Mouse (Mus musculus): ENCODE data around the gene Rpl18a. TPM values are rescaled to one million over a fixed set of nuclear protein-coding genes. Genes with fewer than 3 reads are reported as not detected.

Gene Rpl18a
- polyA plus RNA-seq, 1 experiment from 2014 or later = 5,017 TPM

- ATAC-seq (ENCODE audit: low read depth) = no peak
- WGBS = 21% methylated on average over 40 of the region's 40 CpGs
- Histone ChIP-seq H3K9ac (ENCODE audit: low read length) (no peak overlapping the region), H3K4me1 (replicated peaks; ENCODE audit: control insufficient read depth, insufficient read depth, low read length) (peaks cover 20% of the 10 kb centered on the region), H3K4me2 (ENCODE audit: low read depth, low read length) (peak overlapping the region; percentile 21), H3K27me3 (ENCODE audit: control insufficient read depth, insufficient read depth, low read depth, low read length) (peaks cover 4% of the 10 kb centered on the region), H3K36me3 (ENCODE audit: control insufficient read depth, insufficient read depth, low read length) (no peaks in the 10 kb centered on the region; the same call in 1 of the 2 replicates), H3K9me3 (ENCODE audit: control insufficient read depth, low read length) (no peaks in the 10 kb centered on the region), H3K4me3 (ENCODE audit: low read length) (0 out of 2 replicates have a peak overlapping the region, but pooled peaks have one; percentile 5), H3K27ac (ENCODE audit: low read length) (no peak overlapping the region)
Observed at GRCm38 (mm10) chr8:70868559-70869198, 28.5 kb downstream of the Rpl18a start.

- Histone ChIP-seq H3K27ac (ENCODE audit: low read length) (no peak overlapping the region), H3K4me3 (ENCODE audit: low read length) (no peak overlapping the region), H3K36me3 (ENCODE audit: control insufficient read depth, insufficient read depth, low read length) (no peaks in the 10 kb centered on the region; the same call in 1 of the 2 replicates), H3K4me2 (ENCODE audit: low read depth, low read length) (no peak overlapping the region), H3K27me3 (ENCODE audit: control insufficient read depth, insufficient read depth, low read depth, low read length) (peaks cover 25% of the 10 kb centered on the region), H3K4me1 (replicated peaks; ENCODE audit: control insufficient read depth, insufficient read depth, low read length) (peaks cover 29% of the 10 kb centered on the region), H3K9ac (ENCODE audit: low read length) (no peak overlapping the region; the same call in 1 of the 2 replicates), H3K9me3 (ENCODE audit: control insufficient read depth, low read length) (no peaks in the 10 kb centered on the region)
- 77% methylated on average over 7 of the region's 7 CpGs for WGBS
- ATAC-seq (ENCODE audit: low read depth) = no peak
Observed at GRCm38 (mm10) chr8:70866566-70866965, 30.6 kb downstream of the Rpl18a start.

GRCm38 (mm10) chr8:70866001-70866520 is 31.2 kb downstream of the Rpl18a start:
- peaks cover 29% of the 10 kb centered on the region for H3K4me1 ChIP-seq (replicated peaks; ENCODE audit: control insufficient read depth, insufficient read depth, low read length)

GRCm38 (mm10) chr8:70865350-70866000 is 31.7 kb downstream of the Rpl18a start:
- Histone ChIP-seq H3K27me3 (ENCODE audit: control insufficient read depth, insufficient read depth, low read depth, low read length) (peaks cover 29% of the 10 kb centered on the region), H3K27ac (ENCODE audit: low read length) (peak overlapping the region; percentile 85), H3K36me3 (ENCODE audit: control insufficient read depth, insufficient read depth, low read length) (no peaks in the 10 kb centered on the region; the same call in 1 of the 2 replicates), H3K4me2 (ENCODE audit: low read depth, low read length) (peak overlapping the region; percentile 64), H3K4me1 (replicated peaks; ENCODE audit: control insufficient read depth, insufficient read depth, low read length) (peaks cover 29% of the 10 kb centered on the region), H3K9ac (ENCODE audit: low read length) (peak overlapping the region; percentile 78), H3K9me3 (ENCODE audit: control insufficient read depth, low read length) (no peaks in the 10 kb centered on the region), H3K4me3 (ENCODE audit: low read length) (peak overlapping the region; percentile 69)
- peak; percentile 92 for ATAC-seq (ENCODE audit: low read depth)
- under 1% methylated on average over 46 of the region's 46 CpGs for WGBS

More at GRCm38 (mm10) chr8:70866001-70866520, 31.2 kb downstream of the Rpl18a start:
- Histone ChIP-seq H3K27ac (ENCODE audit: low read length) (peak overlapping the region; percentile 8; the same call in 1 of the 2 replicates), H3K9me3 (ENCODE audit: control insufficient read depth, low read length) (no peaks in the 10 kb centered on the region), H3K4me2 (ENCODE audit: low read depth, low read length) (peak overlapping the region; percentile 64), H3K36me3 (ENCODE audit: control insufficient read depth, insufficient read depth, low read length) (no peaks in the 10 kb centered on the region; the same call in 1 of the 2 replicates), H3K4me3 (ENCODE audit: low read length) (peak overlapping the region; percentile 69), H3K9ac (ENCODE audit: low read length) (peak overlapping the region; percentile 48), H3K27me3 (ENCODE audit: control insufficient read depth, insufficient read depth, low read depth, low read length) (peaks cover 29% of the 10 kb centered on the region)
- ATAC-seq (ENCODE audit: low read depth) = peak; percentile 6
- 7% methylated on average over 12 of the region's 12 CpGs for WGBS

GRCm38 (mm10) chr8:70864712-70865221 is 32.4 kb downstream of the Rpl18a start:
- WGBS = 3% methylated on average over 24 of the region's 24 CpGs
- H3K27ac ChIP-seq (ENCODE audit: low read length) = 0 out of 2 replicates have a peak overlapping the region, but pooled peaks have one; percentile 85
- peak; percentile 21 for ATAC-seq (ENCODE audit: low read depth)

GRCm38 (mm10) chr8:70863956-70864711 is 33.1 kb downstream of the Rpl18a start:
- no peaks in the 10 kb centered on the region; the same call in 1 of the 2 replicates for H3K36me3 ChIP-seq (ENCODE audit: control insufficient read depth, insufficient read depth, low read length)
- peak overlapping the region; percentile 64 for H3K4me2 ChIP-seq (ENCODE audit: low read depth, low read length)
- no peak overlapping the region for H3K27ac ChIP-seq (ENCODE audit: low read length)
- peaks cover 26% of the 10 kb centered on the region for H3K4me1 ChIP-seq (replicated peaks; ENCODE audit: control insufficient read depth, insufficient read depth, low read length)
- peak overlapping the region; percentile 69 for H3K4me3 ChIP-seq (ENCODE audit: low read length)
- ATAC-seq (ENCODE audit: low read depth) = no peak
- H3K9me3 ChIP-seq (ENCODE audit: control insufficient read depth, low read length) = no peaks in the 10 kb centered on the region
- WGBS = 1% methylated on average over 46 of the region's 46 CpGs
- peak overlapping the region; percentile 20 for H3K9ac ChIP-seq (ENCODE audit: low read length)
- peaks cover 29% of the 10 kb centered on the region for H3K27me3 ChIP-seq (ENCODE audit: control insufficient read depth, insufficient read depth, low read depth, low read length)

More at GRCm38 (mm10) chr8:70864712-70865221, 32.4 kb downstream of the Rpl18a start:
- H3K4me2 ChIP-seq (ENCODE audit: low read depth, low read length) = peak overlapping the region; percentile 64
- H3K4me3 ChIP-seq (ENCODE audit: low read length) = peak overlapping the region; percentile 69
- no peaks in the 10 kb centered on the region; the same call in 1 of the 2 replicates for H3K36me3 ChIP-seq (ENCODE audit: control insufficient read depth, insufficient read depth, low read length)
- peaks cover 29% of the 10 kb centered on the region for H3K4me1 ChIP-seq (replicated peaks; ENCODE audit: control insufficient read depth, insufficient read depth, low read length)
- H3K27me3 ChIP-seq (ENCODE audit: control insufficient read depth, insufficient read depth, low read depth, low read length) = peaks cover 29% of the 10 kb centered on the region
- peak overlapping the region; percentile 78 for H3K9ac ChIP-seq (ENCODE audit: low read length)
- H3K9me3 ChIP-seq (ENCODE audit: control insufficient read depth, low read length) = no peaks in the 10 kb centered on the region

- no peaks in the 10 kb centered on the region for H3K9me3 ChIP-seq (ENCODE audit: control insufficient read depth, low read length)
- peak within 1 kb of the TSS; percentile 64 for H3K4me2 ChIP-seq (ENCODE audit: low read depth, low read length)
- under 1% methylated on average over 52 of the region's 55 CpGs for WGBS
- H3K27ac ChIP-seq (ENCODE audit: low read length) = no peak within 1 kb of the TSS
- peak within 1 kb of the TSS; percentile 39 for H3K4me3 ChIP-seq (ENCODE audit: low read length)
- peaks cover 22% of the 10 kb centered on the region for H3K4me1 ChIP-seq (replicated peaks; ENCODE audit: control insufficient read depth, insufficient read depth, low read length)
- no peak for ATAC-seq (ENCODE audit: low read depth)
- H3K36me3 ChIP-seq (ENCODE audit: control insufficient read depth, insufficient read depth, low read length) = no peaks in the 10 kb centered on the region; the same call in 1 of the 2 replicates
- H3K27me3 ChIP-seq (ENCODE audit: control insufficient read depth, insufficient read depth, low read depth, low read length) = peaks cover 29% of the 10 kb centered on the region
- peak within 1 kb of the TSS; percentile 46 for H3K9ac ChIP-seq (ENCODE audit: low read length)
Observed at GRCm38 (mm10) chr8:70862824-70863641, 34.2 kb downstream of the Rpl18a start, which contains the start of gene Kcnn1. TSS of gene Kcnn1 (minus strand) at chr8:70863258.

- Histone ChIP-seq H3K4me3 (ENCODE audit: low read length) (no peak overlapping the region), H3K4me2 (ENCODE audit: low read depth, low read length) (no peak overlapping the region), H3K27ac (ENCODE audit: low read length) (no peak overlapping the region), H3K4me1 (replicated peaks; ENCODE audit: control insufficient read depth, insufficient read depth, low read length) (0 out of 2 replicates have a peak, but pooled peaks cover 5% of the 10 kb centered on the region), H3K9ac (ENCODE audit: low read length) (no peak overlapping the region), H3K27me3 (ENCODE audit: control insufficient read depth, insufficient read depth, low read depth, low read length) (peaks cover 16% of the 10 kb centered on the region), H3K9me3 (ENCODE audit: control insufficient read depth, low read length) (no peaks in the 10 kb centered on the region), H3K36me3 (ENCODE audit: control insufficient read depth, insufficient read depth, low read length) (no peaks in the 10 kb centered on the region)
- no peak for ATAC-seq (ENCODE audit: low read depth)
- whole genome bisulfite sequencing = 18% methylated on average over 4 of the region's 4 CpGs
Observed at GRCm38 (mm10) chr8:70857516-70857915, 39.7 kb downstream of the Rpl18a start.
